Mouse (Mus musculus) small intestine, adult 2 months (tissue): ENCODE data around the gene Apba1.

Experiments used
- CTCF ChIP-seq: fragments of 200-500 bp; IDR thresholded peaks from 2 replicates; pipeline ENCODE4 v1.5.1; 2012; ENCODE audit warnings: low read depth, mild to moderate bottlenecking, control low read depth, inconsistent platforms, low read length, moderate library complexity, mixed read lengths; ENCODE audit not compliant: insufficient replicate concordance, insufficient read length; ENCODE audit errors: extremely low read depth
- POLR2A ChIP-seq: fragments of 200-500 bp; IDR thresholded peaks from 2 replicates; pipeline ENCODE4 v1.6.1; 2012; ENCODE audit warnings: low read depth, mild to moderate bottlenecking, control low read depth, inconsistent platforms, low read length, moderate library complexity

GRCm38 (mm10) chr19:23866045-23866444, 107.4 kb downstream of the Apba1 start:
- no peak for TF ChIP-seq CTCF
- TF ChIP-seq POLR2A: no peak
